Mouse (Mus musculus): Measurements from ENCODE around the gene Dtx3. TPM values are rescaled to one million over a fixed set of nuclear protein-coding genes. Genes with fewer than 3 reads are reported as not detected.
A peak's percentile ranks its signal among the peaks of the same experiment; 100 is the strongest.

Gene Dtx3
- polyA plus RNA-seq, 1 experiment from 2014 or later = 16.7 TPM

DNA sequence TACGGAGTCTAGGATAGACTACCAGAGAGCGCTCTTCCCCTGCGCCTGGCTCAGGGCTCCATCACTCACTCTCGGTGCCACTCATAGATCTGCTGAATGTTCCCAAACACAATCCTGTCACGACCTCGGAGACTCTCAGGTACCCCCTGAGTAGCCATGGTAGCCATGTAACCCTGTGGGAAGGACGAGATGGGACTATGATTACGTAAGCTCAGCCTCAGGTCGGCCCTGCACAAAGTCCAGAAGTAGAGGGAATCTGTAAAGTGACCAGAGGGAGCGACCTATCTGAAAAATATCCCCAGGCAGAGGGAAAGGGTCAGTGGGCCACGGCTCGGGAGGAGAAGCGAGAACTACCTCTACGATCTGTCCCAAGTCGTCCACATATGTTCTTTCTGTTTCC is 10.0 kb downstream of the Dtx3 start:
- 71% methylated on average over 15 of the region's 15 CpGs for WGBS (ENCODE audit: insufficient replicate concordance)
- no peak overlapping the region for H3K4me2 ChIP-seq
- no peaks in the 10 kb centered on the region for H3K9me3 ChIP-seq (replicated peaks)
- H3K4me3 ChIP-seq (replicated peaks) = no peak overlapping the region
- H3K9ac ChIP-seq = no peak overlapping the region
- no peaks in the 10 kb centered on the region for H3K36me3 ChIP-seq (replicated peaks)
- peaks cover 61% of the 10 kb centered on the region for H3K4me1 ChIP-seq (replicated peaks)
- H3K27me3 ChIP-seq = peaks cover 77% of the 10 kb centered on the region
- H3K27ac ChIP-seq (replicated peaks) = no peak overlapping the region
- ATAC-seq (ENCODE audit: insufficient read depth) = no peak

DNA sequence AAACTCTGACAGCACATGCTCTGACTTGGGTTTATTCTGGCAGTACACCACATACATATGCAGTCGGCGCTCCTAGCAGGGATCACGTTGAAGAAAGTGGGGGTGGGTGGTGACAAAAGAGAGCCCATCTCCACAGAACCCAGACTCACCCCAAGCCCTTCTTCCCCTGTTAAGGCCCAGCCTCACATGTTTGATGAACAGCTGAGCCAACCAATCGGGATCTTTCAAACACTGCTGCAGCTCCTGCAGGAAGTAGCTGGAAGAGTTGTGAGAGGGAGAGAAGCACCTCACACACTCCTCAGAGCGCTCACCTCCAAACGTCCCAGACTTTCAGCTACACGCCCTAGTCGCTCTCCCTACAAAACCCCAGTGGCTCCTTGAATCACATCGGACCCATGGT is 10.4 kb downstream of the Dtx3 start:
- no peak overlapping the region for H3K4me2 ChIP-seq
- no peaks in the 10 kb centered on the region for H3K36me3 ChIP-seq (replicated peaks)
- H3K9ac ChIP-seq = no peak overlapping the region
- ATAC-seq (ENCODE audit: insufficient read depth) = no peak
- no peak overlapping the region for H3K27ac ChIP-seq (replicated peaks)
- WGBS (ENCODE audit: insufficient replicate concordance) = 64% methylated on average over 9 of the region's 9 CpGs
- no peaks in the 10 kb centered on the region for H3K9me3 ChIP-seq (replicated peaks)
- H3K4me1 ChIP-seq (replicated peaks) = peaks cover 61% of the 10 kb centered on the region
- no peak overlapping the region for H3K4me3 ChIP-seq (replicated peaks)
- H3K27me3 ChIP-seq = peaks cover 81% of the 10 kb centered on the region

DNA sequence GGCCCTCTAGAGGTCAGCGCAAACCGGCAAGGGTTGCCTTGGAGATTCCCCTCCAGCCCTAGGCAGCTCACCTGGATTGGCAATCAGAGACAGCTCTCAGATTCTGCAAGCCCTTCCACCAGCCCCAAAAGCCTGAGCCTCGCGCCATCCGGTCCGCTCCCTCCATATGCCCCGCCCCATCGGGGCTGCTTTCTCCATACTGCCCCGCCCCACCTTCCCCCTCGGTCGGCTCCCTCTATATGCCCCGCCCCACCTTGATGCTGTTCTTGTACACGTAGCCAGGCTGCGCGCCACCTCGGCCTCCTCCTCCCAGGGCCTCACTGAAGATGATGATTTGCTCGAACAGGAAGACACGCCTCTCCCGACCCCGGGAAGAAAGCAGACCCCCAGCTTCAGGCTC is 11.8 kb downstream of the Dtx3 start:
- no peaks in the 10 kb centered on the region for H3K36me3 ChIP-seq (replicated peaks)
- peaks cover 61% of the 10 kb centered on the region for H3K4me1 ChIP-seq (replicated peaks)
- no peak overlapping the region for H3K9ac ChIP-seq
- 0 out of 2 replicates have a peak overlapping the region, but pooled peaks have one; percentile 5 for H3K4me3 ChIP-seq (replicated peaks)
- H3K27ac ChIP-seq (replicated peaks) = no peak overlapping the region
- peaks cover 88% of the 10 kb centered on the region for H3K27me3 ChIP-seq
- peak; percentile 20; the same call in 1 of the 2 replicates for ATAC-seq (ENCODE audit: insufficient read depth)
- WGBS (ENCODE audit: insufficient replicate concordance) = 16% methylated on average over 20 of the region's 20 CpGs
- H3K4me2 ChIP-seq = peak overlapping the region; percentile 44
- H3K9me3 ChIP-seq (replicated peaks) = no peaks in the 10 kb centered on the region

DNA sequence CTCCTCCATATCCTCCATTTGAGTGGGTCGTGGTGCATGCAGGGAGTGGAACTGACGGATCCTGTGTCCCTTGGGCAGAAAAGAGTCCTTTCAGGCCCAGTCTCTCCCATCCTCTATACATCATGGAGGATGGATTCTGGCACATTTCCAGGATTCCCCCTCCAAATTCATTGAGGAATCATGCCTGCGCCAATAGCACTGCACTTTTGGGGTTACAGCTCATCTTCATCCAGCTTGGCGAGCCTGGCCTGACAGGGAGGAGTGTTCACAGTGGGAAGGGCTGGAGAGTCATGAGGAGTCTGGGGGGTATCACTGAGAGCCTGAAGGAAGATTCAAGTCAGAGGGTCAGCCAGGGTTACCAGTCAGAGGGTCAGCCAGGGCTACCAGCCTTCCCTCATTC is 12.9 kb downstream of the Dtx3 start:
- WGBS (ENCODE audit: insufficient replicate concordance) = 69% methylated on average over 4 of the region's 4 CpGs
- H3K4me1 ChIP-seq (replicated peaks) = peaks cover 61% of the 10 kb centered on the region
- no peak overlapping the region for H3K4me3 ChIP-seq (replicated peaks)
- ATAC-seq (ENCODE audit: insufficient read depth) = no peak
- peaks cover 88% of the 10 kb centered on the region for H3K27me3 ChIP-seq
- H3K9me3 ChIP-seq (replicated peaks) = no peaks in the 10 kb centered on the region
- no peaks in the 10 kb centered on the region for H3K36me3 ChIP-seq (replicated peaks)
- no peak overlapping the region for H3K9ac ChIP-seq
- H3K27ac ChIP-seq (replicated peaks) = no peak overlapping the region
- no peak overlapping the region for H3K4me2 ChIP-seq

DNA sequence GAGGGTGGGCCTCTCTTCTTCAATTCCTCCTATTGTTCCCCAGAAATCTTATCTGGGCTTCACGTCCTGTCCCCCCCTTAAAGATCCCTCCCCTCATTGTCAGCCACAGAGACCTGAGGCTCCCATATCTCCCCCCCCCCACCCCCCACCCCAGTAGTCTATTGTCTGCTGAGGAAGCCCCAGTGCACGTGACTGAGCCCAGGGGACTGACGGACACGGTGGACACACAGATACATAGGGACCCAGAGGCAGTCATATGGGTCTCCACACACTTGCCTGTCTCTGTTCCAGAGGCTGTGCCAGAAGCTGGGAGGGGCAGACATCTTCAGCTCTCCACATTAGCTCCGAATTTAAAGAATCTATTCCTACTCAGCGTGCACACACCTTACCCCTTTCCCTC is 14.0 kb downstream of the Dtx3 start:
- H3K9ac ChIP-seq = no peak overlapping the region
- H3K4me1 ChIP-seq (replicated peaks) = peaks cover 70% of the 10 kb centered on the region
- WGBS (ENCODE audit: insufficient replicate concordance) = 39% methylated on average over 6 of the region's 6 CpGs
- H3K9me3 ChIP-seq (replicated peaks) = no peaks in the 10 kb centered on the region
- ATAC-seq (ENCODE audit: insufficient read depth) = no peak; the same call in 1 of the 2 replicates
- H3K27me3 ChIP-seq = peaks cover 90% of the 10 kb centered on the region
- no peak overlapping the region for H3K4me2 ChIP-seq
- no peak overlapping the region for H3K4me3 ChIP-seq (replicated peaks)
- no peak overlapping the region for H3K27ac ChIP-seq (replicated peaks)
- H3K36me3 ChIP-seq (replicated peaks) = no peaks in the 10 kb centered on the region

DNA sequence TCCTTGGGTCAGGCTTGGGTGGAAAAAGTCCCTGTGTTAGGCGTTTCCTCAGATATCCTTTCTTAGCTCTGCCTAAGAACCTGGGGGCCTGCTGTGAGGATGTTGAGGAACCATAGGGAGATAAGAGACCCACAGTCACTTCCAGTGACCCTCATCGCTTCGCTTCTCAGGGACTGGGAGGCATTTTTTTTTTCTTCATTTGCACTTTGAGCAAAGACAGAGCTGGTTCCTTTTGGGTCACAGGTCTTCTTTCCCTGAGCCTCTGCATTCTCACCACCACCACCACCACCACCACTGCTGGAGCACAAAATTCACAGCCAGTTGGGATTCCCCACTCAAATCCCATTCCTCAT is 14.9 kb downstream of the Dtx3 start:
- Histone ChIP-seq H3K36me3 (replicated peaks) (no peaks in the 10 kb centered on the region), H3K4me3 (replicated peaks) (no peak overlapping the region), H3K4me2 (no peak overlapping the region; the same call in 1 of the 2 replicates), H3K9me3 (replicated peaks) (no peaks in the 10 kb centered on the region), H3K4me1 (replicated peaks) (peaks cover 68% of the 10 kb centered on the region), H3K27me3 (peaks cover 98% of the 10 kb centered on the region), H3K27ac (replicated peaks) (no peak overlapping the region), H3K9ac (no peak overlapping the region)
- WGBS (ENCODE audit: insufficient replicate concordance) = 5% methylated on average over 3 of the region's 3 CpGs
- no peak for ATAC-seq (ENCODE audit: insufficient read depth)

DNA sequence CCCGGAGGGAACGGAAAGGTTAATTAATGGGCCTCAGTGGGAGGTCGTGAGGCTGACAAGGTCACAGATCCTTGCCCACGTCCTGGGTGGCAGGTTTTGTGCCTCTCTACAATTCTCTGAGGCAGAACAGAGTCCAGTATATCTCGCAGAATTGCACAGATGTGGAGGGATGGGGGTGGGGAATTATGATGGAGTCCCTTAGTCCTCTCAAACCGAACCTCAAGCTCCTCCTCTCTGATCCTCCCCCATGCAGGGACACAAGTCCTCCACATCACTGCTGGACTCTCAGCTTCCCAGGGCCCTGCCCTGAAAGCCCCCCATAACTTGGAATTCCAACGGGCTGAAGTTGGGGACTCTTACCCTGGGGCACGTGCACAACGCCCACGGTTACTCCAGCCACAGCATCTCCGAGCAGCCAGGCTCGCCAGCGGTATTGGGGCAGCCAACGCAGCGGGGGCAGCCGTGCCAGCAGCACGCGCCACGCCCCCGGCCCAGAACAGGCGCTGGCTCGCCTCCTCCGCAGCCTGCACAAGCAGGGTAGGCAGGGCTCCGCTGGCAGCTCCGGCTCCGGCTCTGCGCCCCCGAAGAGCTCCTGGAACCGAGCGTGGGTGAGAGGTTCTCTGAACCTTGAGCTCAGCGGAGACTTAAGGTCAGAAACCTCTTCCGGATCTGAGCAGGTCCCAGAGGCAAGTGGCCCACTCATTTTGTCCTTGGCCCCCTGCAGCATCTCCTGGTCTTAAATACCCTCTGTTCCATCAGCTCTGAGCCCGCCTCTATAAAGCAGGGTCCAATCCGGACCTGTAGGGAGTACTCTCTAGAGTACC is 15.4 kb downstream of the Dtx3 start, which contains the start of gene Slc26a10:
Gene Slc26a10, minus strand, starts transcription at position 775 of the 824 bp plus-strand sequence.
- Histone ChIP-seq H3K4me2 (peak within 1 kb of the TSS; percentile 24), H3K27me3 (peaks cover 100% of the 10 kb centered on the region), H3K4me3 (replicated peaks) (peak within 1 kb of the TSS; percentile 22; the same call in 1 of the 2 replicates), H3K9me3 (replicated peaks) (no peaks in the 10 kb centered on the region), H3K27ac (replicated peaks) (no peak within 1 kb of the TSS), H3K4me1 (replicated peaks) (peaks cover 62% of the 10 kb centered on the region), H3K9ac (no peak within 1 kb of the TSS), H3K36me3 (replicated peaks) (no peaks in the 10 kb centered on the region)
- ATAC-seq (ENCODE audit: insufficient read depth) = no peak
- 3% methylated on average over 34 of the region's 34 CpGs for WGBS (ENCODE audit: insufficient replicate concordance)

DNA sequence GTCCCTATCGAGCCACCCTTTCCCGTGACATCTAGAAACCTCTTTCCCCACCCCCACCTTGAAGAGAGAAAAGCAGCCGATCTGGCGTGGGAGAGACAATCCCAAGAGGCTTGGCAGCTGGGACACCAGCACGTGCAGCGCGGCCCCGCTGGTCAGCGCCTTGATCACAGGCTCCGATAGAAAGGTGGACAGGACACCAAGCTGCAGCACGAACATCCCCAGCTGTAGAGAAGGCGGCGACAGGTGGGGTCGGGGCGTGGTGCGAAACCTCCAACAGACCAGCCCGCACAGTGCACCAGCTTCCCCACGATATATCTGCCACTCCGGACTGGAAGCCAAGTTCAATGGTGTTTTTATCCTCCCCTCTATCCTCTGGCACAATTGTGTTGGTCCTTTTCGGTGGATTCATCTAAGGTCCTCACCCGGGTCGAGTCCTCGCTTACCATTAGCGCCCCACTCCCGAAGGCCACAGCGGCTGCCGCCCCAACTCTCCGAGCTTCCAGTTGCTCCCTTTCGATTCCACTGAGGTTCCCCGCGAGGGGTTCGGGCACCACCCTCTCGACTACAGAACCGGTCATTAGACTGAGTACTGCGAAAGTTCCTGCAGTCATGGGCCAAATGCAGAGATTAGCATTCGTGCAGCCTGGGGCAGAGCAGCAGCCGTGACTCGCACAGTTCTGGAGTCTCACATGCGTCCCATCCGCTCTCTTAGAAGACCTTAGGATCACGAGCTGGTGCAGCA is 17.1 kb downstream of the Dtx3 start:
- Histone ChIP-seq H3K9me3 (replicated peaks) (no peaks in the 10 kb centered on the region), H3K27me3 (peaks cover 97% of the 10 kb centered on the region), H3K9ac (no peak overlapping the region; the same call in 1 of the 2 replicates)

DNA sequence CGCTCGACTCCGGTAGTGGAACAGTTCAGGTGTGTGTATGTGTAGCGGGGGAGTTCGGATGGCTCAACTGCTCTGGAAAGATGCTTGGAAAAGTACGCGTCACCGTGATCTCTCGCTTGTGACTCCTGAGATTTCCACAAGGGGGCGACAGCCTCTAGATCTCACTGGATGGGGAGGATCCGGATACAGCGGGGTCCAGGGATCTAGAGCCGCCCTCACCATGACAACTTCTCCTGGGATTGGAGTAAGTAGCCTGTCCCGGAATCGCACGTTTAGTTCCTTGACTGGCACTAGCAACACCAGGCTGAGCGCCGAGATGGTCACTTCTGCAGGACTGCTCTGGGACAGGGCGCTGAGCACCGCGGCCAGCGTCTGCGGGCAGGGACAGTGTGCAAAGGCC is 17.8 kb downstream of the Dtx3 start:
- ATAC-seq (ENCODE audit: insufficient read depth) = peak; percentile 45; the same call in 1 of the 2 replicates
- H3K27me3 ChIP-seq = peaks cover 91% of the 10 kb centered on the region
- no peaks in the 10 kb centered on the region for H3K9me3 ChIP-seq (replicated peaks)
- whole genome bisulfite sequencing (ENCODE audit: insufficient replicate concordance) = 2% methylated on average over 23 of the region's 23 CpGs
- H3K4me1 ChIP-seq (replicated peaks) = peaks cover 44% of the 10 kb centered on the region
- H3K36me3 ChIP-seq (replicated peaks) = no peaks in the 10 kb centered on the region
- H3K4me3 ChIP-seq (replicated peaks) = peak overlapping the region; percentile 34
- no peak overlapping the region for H3K27ac ChIP-seq (replicated peaks)
- no peak overlapping the region; the same call in 1 of the 2 replicates for H3K9ac ChIP-seq
- peak overlapping the region; percentile 69 for H3K4me2 ChIP-seq

More for the DNA sequence above, 17.1 kb downstream of the Dtx3 start:
- peak overlapping the region; percentile 69 for H3K4me2 ChIP-seq
- no peak overlapping the region for H3K27ac ChIP-seq (replicated peaks)
- peak overlapping the region; percentile 34 for H3K4me3 ChIP-seq (replicated peaks)
- peaks cover 47% of the 10 kb centered on the region for H3K4me1 ChIP-seq (replicated peaks)
- no peak for ATAC-seq (ENCODE audit: insufficient read depth)
- no peaks in the 10 kb centered on the region for H3K36me3 ChIP-seq (replicated peaks)
- WGBS (ENCODE audit: insufficient replicate concordance) = 3% methylated on average over 41 of the region's 41 CpGs

DNA sequence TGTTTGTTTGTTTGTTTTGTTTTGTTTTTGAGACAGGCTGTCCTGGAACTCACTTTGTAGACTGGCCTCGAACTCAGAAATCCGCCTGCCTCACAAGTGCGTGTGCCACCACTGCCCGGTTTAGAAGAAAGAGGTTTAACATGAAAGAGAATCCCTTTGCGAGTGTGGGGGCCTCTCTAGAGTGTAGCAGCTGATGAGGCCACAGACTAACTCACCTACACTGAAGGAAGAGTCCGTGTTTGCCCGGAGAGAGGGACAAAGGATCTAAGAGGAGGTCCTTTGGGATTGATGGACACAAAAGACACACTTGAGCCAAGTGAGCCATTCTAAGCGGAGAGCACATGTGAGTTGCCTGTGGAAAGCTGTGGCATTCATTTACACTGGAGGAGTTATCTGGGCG is 18.3 kb downstream of the Dtx3 start:
- H3K4me3 ChIP-seq (replicated peaks) = peak overlapping the region; percentile 34
- 0 out of 2 replicates have a peak, but pooled peaks cover under 1% of the 10 kb centered on the region for H3K36me3 ChIP-seq (replicated peaks)
- H3K4me1 ChIP-seq (replicated peaks) = peaks cover 44% of the 10 kb centered on the region
- H3K4me2 ChIP-seq = peak overlapping the region; percentile 69
- H3K9ac ChIP-seq = no peak overlapping the region
- H3K9me3 ChIP-seq (replicated peaks) = no peaks in the 10 kb centered on the region
- H3K27me3 ChIP-seq = peaks cover 86% of the 10 kb centered on the region
- ATAC-seq (ENCODE audit: insufficient read depth) = no peak
- H3K27ac ChIP-seq (replicated peaks) = no peak overlapping the region
- WGBS (ENCODE audit: insufficient replicate concordance) = 21% methylated on average over 9 of the region's 9 CpGs

DNA sequence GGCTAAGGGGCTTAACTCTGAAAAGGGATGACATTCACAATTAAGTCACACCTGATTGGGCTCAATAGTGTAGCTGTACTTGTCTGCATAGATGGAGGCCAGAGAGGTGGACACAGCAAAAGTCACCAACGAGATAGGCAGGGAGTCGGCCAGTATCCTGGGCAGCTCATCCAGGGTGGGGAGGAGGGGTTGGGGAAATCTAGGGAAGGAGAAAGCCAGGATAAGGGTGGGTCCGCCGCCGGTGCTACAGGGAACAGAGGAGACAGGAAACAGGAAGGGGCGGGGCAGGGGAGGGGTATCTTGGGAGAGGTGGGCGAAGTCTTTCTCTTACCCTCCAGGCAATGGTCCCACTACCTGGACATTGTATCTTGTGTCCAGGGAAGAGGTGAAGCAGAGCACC is 18.8 kb downstream of the Dtx3 start:
- 5% methylated on average over 7 of the region's 7 CpGs for WGBS (ENCODE audit: insufficient replicate concordance)
- H3K9me3 ChIP-seq (replicated peaks) = no peaks in the 10 kb centered on the region
- ATAC-seq (ENCODE audit: insufficient read depth) = no peak
- no peak overlapping the region for H3K27ac ChIP-seq (replicated peaks)
- H3K4me2 ChIP-seq = peak overlapping the region; percentile 69
- peaks cover 5% of the 10 kb centered on the region; the same call in 1 of the 2 replicates for H3K36me3 ChIP-seq (replicated peaks)
- peak overlapping the region; percentile 34; the same call in 1 of the 2 replicates for H3K4me3 ChIP-seq (replicated peaks)
- no peak overlapping the region for H3K9ac ChIP-seq
- peaks cover 44% of the 10 kb centered on the region for H3K4me1 ChIP-seq (replicated peaks)
- peaks cover 85% of the 10 kb centered on the region for H3K27me3 ChIP-seq

Measured in liver, embryonic 15.5 days (tissue).